Mouse (Mus musculus): ENCODE data around the gene Ahcyl1.
A peak's percentile ranks its signal among the peaks of the same experiment; 100 is the strongest.
"Not testable (repeated sequence)": the region's sequence is repeated elsewhere in the genome, so short reads cannot be mapped to it uniquely, and the experiment has no call there.

The Ahcyl1 gene

DNA sequence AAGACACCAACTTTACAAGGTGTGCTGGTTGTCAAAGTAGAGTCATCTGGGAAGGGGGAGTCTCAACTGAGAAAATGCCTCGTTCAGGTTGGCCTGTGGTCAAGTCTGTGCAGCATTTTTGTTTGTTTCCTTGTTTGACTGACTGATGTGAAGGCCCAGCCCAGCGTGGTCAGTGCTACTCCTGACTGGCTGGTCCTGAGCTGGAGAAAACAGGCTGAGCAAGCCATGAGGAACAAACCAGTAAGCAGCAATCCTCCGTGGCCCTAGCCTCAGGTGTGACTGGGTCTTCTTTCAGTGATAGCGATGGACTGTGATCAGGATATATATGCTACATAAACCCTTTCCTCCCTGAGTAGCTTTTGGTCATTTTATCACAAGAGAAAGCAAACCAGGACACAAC lies 39.5 kb downstream of the Ahcyl1 start:
- ATAC-seq (ENCODE audit: insufficient number of reproducible peaks, low FRiP score, low TSS enrichment): no peak

DNA sequence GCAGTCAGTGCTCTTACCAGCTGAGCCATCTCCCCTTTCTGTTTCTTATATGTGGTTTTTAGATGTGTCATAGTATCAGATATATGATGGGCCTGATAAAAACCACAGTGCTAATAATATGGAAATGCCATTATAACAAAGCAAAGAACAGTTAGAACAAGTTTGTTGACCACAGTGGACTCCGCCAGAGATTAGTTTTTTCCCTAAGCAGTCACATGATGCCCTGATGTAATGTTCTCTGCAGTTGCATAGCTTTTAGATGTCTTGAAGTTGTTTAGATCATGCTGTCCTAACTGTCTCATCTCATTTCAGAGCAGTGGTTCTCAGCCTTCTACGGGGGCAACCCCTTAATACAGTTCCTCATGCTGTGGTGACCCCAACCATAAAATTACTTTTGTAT lies 40.2 kb downstream of the Ahcyl1 start:
- no peak for ATAC-seq (ENCODE audit: insufficient number of reproducible peaks, low FRiP score, low TSS enrichment)

GRCm38 (mm10) chr3:107655491-107655890 lies 40.9 kb downstream of the Ahcyl1 start:
- no peak for ATAC-seq (ENCODE audit: insufficient number of reproducible peaks, low FRiP score, low TSS enrichment)

DNA sequence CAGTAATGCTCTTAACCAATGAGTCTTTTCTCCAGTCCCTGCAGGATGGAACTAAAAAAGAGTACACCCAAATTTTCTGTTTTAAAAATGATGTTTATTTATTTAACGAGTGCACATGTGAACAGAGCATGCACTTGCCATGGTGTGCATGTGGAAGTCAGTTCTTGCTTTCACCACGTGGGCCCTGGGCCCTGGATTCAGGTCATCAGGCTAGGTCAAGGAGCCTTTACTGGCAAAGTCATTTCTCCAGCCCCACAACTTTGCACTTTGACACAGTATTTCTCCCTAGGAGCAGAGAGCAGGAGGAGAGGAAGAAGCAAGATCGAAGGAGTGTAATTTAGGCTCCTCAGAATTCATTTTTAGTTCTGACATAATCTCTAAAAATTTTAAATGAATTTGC lies 41.5 kb downstream of the Ahcyl1 start:
- no peak for ATAC-seq (ENCODE audit: insufficient number of reproducible peaks, low FRiP score, low TSS enrichment)

DNA sequence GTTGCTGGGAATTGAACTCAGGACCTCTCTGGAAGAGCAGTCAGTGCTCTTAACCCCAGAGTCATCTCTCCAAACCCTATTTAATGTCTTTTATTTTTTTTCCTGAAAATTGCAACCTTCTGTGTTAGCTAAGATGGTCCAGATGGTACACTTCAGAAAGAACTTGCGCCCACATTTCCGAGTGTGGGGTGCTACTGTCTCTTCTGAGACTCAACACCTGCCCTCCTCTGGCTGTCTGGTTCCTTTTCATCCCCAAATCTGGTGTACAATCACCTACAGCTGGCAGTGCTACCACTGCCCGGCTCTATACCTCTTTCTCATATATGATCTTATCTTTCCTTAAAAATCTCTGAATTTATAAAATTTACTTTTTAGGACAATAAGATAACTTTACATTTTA lies 43.4 kb downstream of the Ahcyl1 start:
- no peak for ATAC-seq (ENCODE audit: insufficient number of reproducible peaks, low FRiP score, low TSS enrichment)

DNA sequence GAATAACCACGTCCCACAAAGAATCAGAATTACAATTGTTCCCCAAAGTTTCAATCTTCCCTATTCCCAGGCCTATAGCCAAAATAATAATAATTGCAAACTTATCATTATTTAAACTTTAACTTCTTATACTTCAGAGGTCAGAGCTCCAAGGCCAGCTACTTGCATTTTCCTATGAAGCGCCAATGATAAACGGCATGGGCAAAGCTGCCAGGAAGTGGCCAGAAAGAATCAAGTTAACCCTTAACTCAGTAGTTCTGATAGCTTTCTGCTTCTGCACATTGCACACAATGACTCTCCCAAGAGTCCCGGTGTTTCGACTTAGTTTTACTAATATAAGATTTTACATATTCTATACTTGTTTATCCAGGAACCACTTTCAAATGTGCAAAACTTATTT lies 46.1 kb downstream of the Ahcyl1 start:
- not testable (repeated sequence) for ATAC-seq (ENCODE audit: insufficient number of reproducible peaks, low FRiP score, low TSS enrichment)

- ATAC-seq (ENCODE audit: insufficient number of reproducible peaks, low FRiP score, low TSS enrichment): no peak
Observed at GRCm38 (mm10) chr3:107646947-107647346, 49.4 kb downstream of the Ahcyl1 start.

- no peak for ATAC-seq (ENCODE audit: insufficient number of reproducible peaks, low FRiP score, low TSS enrichment)
Observed at GRCm38 (mm10) chr3:107637606-107638172, 58.7 kb downstream of the Ahcyl1 start.

GRCm38 (mm10) chr3:107636236-107636635 lies 60.1 kb downstream of the Ahcyl1 start:
- ATAC-seq (ENCODE audit: insufficient number of reproducible peaks, low FRiP score, low TSS enrichment): no peak

DNA sequence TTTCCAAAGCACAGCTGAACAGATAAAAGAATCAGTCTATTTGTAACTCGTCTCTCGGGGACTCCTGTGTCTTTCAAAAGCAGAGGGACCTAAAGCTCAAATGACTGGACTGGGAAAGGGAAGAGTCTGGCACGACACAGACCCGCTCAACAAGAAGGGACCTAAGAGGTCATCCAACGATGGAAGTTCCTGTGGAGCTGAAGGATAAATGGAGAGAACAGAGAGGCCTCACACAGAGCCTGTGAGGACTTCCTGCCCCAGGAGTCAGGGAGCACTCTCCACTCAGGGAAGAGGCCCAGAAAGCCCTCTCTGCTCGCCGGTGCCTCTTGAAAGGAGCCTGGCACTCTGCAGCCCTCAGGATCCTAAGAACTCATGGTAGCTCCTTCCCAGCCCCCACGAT lies 60.5 kb downstream of the Ahcyl1 start:
- ATAC-seq (ENCODE audit: insufficient number of reproducible peaks, low FRiP score, low TSS enrichment): no peak

DNA sequence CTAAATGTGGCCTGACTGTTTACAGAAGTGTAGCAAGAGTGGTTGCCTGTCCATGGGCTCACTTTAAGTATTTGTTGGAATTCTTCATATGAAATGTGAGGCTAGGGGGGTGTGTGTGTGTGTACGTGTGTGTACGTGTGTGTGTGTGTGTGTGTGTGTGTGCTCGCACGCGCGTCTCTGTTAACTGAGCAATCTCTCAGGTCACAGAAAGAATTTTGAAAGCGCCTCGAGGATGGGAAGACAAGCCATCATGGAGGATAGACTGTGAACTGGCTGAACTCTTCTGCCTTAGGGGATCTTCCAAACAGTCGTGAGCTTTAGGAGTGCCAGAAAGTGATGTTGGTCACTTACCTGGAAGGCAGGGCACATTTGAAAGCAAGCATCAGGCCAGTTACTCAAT lies 62.5 kb downstream of the Ahcyl1 start:
- no peak for ATAC-seq (ENCODE audit: insufficient number of reproducible peaks, low FRiP score, low TSS enrichment)

DNA sequence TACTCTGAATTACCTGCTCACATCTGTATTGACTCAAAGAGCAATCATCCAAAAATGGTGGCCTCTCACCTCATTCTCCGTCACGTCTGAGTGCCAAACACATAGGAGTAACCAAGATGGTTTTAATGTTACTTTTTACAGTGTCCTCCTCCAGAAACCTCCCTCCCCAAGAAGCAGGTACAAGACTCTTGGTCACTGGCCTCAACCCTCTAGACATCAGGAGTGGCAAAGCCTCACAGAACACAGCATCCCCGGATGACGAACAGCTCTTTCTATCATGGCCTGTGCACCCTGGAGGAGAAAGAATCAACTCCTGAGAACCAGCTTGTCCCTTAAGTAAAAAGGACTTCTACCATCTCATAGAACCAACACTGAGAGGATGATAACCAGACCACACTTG lies 63.6 kb downstream of the Ahcyl1 start:
- no peak for ATAC-seq (ENCODE audit: insufficient number of reproducible peaks, low FRiP score, low TSS enrichment)

GRCm38 (mm10) chr3:107631523-107631958 lies 64.8 kb downstream of the Ahcyl1 start, which contains the start of gene Strip1:
TSS of gene Strip1 (minus strand) at chr3:107631694.
- peak; percentile 92 for ATAC-seq (ENCODE audit: insufficient number of reproducible peaks, low FRiP score, low TSS enrichment)

DNA sequence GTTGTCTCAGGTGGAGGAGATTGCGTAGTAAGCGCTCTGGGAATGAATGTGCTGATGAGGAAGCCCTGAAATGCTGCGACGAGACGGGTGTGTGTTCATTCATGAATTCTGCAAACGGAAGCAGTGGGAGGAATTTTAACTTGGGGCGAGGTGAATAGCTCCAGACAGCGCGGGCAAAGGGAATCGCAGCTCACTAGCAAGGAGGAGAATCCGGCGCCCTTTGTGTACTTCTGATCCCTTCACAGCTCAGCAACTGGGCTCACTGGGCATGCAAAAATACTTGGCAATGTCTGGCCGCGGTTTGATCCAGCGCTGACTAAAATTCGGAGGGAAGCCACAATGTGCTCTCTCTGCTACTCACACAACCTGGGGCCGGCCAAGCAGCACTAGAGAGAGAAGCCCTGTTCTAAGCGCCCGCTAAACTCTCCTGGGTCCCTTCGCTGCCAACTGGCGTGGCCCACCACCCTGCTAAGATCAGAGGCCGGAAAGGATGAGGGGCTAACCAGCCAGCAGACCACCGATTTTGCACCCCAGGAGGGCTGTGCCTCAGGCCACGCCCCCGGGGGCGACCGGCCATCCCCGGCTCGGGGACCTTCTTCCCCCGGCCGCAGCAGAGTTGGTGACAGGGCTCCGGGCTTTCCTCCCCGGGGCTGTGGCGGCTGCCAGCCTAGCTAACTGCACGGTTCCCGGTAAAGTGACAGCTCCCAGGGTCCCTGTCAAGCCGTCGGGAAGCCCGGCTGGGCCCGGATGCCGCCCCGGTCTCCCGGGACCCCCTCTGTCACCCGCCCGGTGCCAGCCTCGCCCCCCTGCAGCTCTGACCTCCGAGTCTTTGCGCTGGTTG lies 65.5 kb downstream of the Ahcyl1 start, which contains the start of gene Gm10961:
Gene Gm10961, plus strand, starts transcription at position 641 of the 841 bp plus-strand sequence.
- peak; percentile 54 for ATAC-seq (ENCODE audit: insufficient number of reproducible peaks, low FRiP score, low TSS enrichment)

- ATAC-seq (ENCODE audit: insufficient number of reproducible peaks, low FRiP score, low TSS enrichment): no peak
Observed at GRCm38 (mm10) chr3:107629411-107629810, 66.9 kb downstream of the Ahcyl1 start.

- no peak for ATAC-seq (ENCODE audit: insufficient number of reproducible peaks, low FRiP score, low TSS enrichment)
Observed at GRCm38 (mm10) chr3:107628551-107628950, 67.8 kb downstream of the Ahcyl1 start.

DNA sequence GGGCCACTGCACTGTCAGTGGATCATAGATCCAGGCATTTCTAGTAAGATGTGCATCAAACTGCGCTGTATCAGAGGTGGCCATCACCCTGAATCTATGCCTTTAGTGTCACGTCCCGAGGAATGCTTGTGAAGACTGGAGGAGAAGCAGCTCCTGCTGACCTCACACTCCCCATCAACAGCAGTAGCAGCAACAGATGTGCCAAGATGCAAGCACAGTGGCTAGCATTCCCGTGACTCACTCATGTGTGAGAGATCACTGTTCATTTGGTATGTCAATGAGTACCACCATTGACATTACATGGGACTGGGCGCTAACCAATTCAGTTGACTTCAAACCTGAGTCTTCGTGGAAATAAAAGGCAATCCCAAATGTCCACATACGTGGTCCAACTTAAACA lies 68.7 kb downstream of the Ahcyl1 start:
- no peak for ATAC-seq (ENCODE audit: insufficient number of reproducible peaks, low FRiP score, low TSS enrichment)

- no peak for ATAC-seq (ENCODE audit: insufficient number of reproducible peaks, low FRiP score, low TSS enrichment)
Observed at GRCm38 (mm10) chr3:107626751-107627150, 69.6 kb downstream of the Ahcyl1 start.

GRCm38 (mm10) chr3:107625536-107625935 lies 70.8 kb downstream of the Ahcyl1 start:
- no peak for ATAC-seq (ENCODE audit: insufficient number of reproducible peaks, low FRiP score, low TSS enrichment)

GRCm38 (mm10) chr3:107624424-107624823 lies 71.9 kb downstream of the Ahcyl1 start:
- no peak for ATAC-seq (ENCODE audit: insufficient number of reproducible peaks, low FRiP score, low TSS enrichment)

- ATAC-seq (ENCODE audit: insufficient number of reproducible peaks, low FRiP score, low TSS enrichment): no peak
Observed at GRCm38 (mm10) chr3:107622537-107622936, 73.8 kb downstream of the Ahcyl1 start.
